Comparison of ENCODE assay signal across 8 mouse cellular contexts in the genomic region with DNA sequence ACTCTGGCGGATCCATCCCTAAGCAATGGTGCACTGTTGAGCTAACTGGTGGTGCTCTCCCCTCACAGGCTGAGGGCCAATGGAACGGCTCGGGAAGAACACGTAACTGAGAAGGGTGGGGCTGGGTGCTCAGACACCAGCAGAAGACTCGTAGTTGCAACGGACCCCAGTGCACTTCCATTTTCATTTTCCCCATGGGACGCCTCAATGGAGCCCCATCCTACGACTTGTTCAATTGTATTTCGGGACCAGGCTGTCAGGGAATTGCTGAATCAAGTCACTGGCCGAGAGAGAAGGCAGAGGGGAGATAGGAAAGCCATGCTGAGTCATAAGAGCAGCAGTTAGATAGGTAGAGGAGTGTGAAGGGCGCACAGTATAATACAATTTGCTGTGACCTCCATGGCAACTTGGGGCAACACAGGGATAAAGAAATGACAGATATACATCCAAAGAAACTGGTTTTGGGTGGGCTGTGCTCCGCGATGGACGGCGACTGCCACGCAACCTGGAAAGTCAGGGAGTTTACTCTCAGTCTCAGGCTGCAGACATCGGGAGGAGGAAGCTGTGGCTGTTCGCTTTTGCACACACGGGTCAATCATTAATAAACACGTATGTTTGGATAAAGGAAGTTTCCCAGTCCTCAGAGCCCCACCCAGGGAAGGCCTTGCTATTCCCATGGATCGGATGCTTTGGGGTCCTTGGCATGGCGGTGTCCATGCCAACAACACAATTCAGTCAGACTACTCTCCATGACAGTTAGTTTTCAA.
DNase-seq lines count a peak whose midpoint lies in the region; ATAC-seq and TF ChIP-seq lines count a peak whose summit lies in the region.
"Had no signal": no experiment of that assay in that cellular context is flagged by ENCODE, and none has a peak within 500 bp of the region (broad histone marks: within the 10 kb centered on the region; RNA-seq: fewer than 3 reads in every experiment).

No protein-coding gene starts in this region.

- no peaks in the 10 kb centered on the region for H3K36me3 ChIP-seq in midbrain, embryonic 12.5 days
- H3K36me3 ChIP-seq in midbrain, embryonic 13.5 days: no peaks in the 10 kb centered on the region
- H3K36me3 ChIP-seq in heart, embryonic 15.5 days: no peaks in the 10 kb centered on the region
- H3K36me3 ChIP-seq: midbrain, embryonic 10.5 days had no signal

- H3K27ac ChIP-seq in midbrain, embryonic 12.5 days (replicated peaks): no peak overlapping the region
- no peak overlapping the region for H3K27ac ChIP-seq in midbrain, embryonic 13.5 days
- H3K27ac ChIP-seq in heart, embryonic 15.5 days: no peak overlapping the region
- H3K27ac ChIP-seq: midbrain, embryonic 10.5 days had no signal

- no peak overlapping the region for H3K4me3 ChIP-seq in midbrain, embryonic 12.5 days
- H3K4me3 ChIP-seq in midbrain, embryonic 13.5 days (replicated peaks): no peak overlapping the region
- peak overlapping the region; percentile 26 for H3K4me3 ChIP-seq in heart, embryonic 15.5 days
- peak overlapping the region; percentile 44 for H3K4me3 ChIP-seq in lung, adult 2 months (replicated peaks; ENCODE audit: extremely low read depth, low read depth, low read length)
- H3K4me3 ChIP-seq: midbrain, embryonic 10.5 days had no signal

- TF ChIP-seq CTCF in lung, adult 2 months (IDR thresholded peaks at IDR 0.05; ENCODE audit: insufficient read depth, low read length): no peak

- 0 out of 2 replicates have a peak overlapping the region, but pooled peaks have one; percentile 1 for H3K4me2 ChIP-seq in midbrain, embryonic 12.5 days (replicated peaks)
- no peak overlapping the region for H3K4me2 ChIP-seq in midbrain, embryonic 13.5 days (replicated peaks)
- peak overlapping the region; percentile 24 for H3K4me2 ChIP-seq in heart, embryonic 15.5 days

- peaks cover 7% of the 10 kb centered on the region; the same call in 1 of the 2 replicates for H3K27me3 ChIP-seq in midbrain, embryonic 12.5 days
- H3K27me3 ChIP-seq in midbrain, embryonic 13.5 days: 0 out of 2 replicates have a peak, but pooled peaks cover 7% of the 10 kb centered on the region
- H3K27me3 ChIP-seq in heart, embryonic 15.5 days: no peaks in the 10 kb centered on the region

- H3K9ac ChIP-seq in midbrain, embryonic 12.5 days (replicated peaks): no peak overlapping the region
- H3K9ac ChIP-seq in midbrain, embryonic 13.5 days (replicated peaks): no peak overlapping the region
- H3K9ac ChIP-seq in heart, embryonic 15.5 days: no peak overlapping the region

- WGBS in midbrain, embryonic 12.5 days: 84% methylated on average over 22 of the region's 22 CpGs
- WGBS in midbrain, embryonic 13.5 days: 87% methylated on average over 22 of the region's 22 CpGs
- WGBS in heart, embryonic 15.5 days: 72% methylated on average over 22 of the region's 22 CpGs
- 61% methylated on average over 22 of the region's 22 CpGs for WGBS in lung, adult 2 months

- no peak for ATAC-seq in midbrain, embryonic 12.5 days (ENCODE audit: low FRiP score, low read depth)
- ATAC-seq in midbrain, embryonic 13.5 days: no peak
- peak; percentile 45; the same call in 1 of the 2 replicates for ATAC-seq in heart, embryonic 15.5 days (replicated peaks; ENCODE audit: insufficient number of reproducible peaks, insufficient read depth, low FRiP score, low read depth)

- DNase-seq in lung, adult 2 months: no peak
- peak; percentile 54 for DNase-seq in thymus, postnatal 14 days
- no peak for DNase-seq in right cerebral cortex, postnatal 25 days
- no peak for DNase-seq in frontal cortex, adult 2 months (ENCODE audit: extremely low spot score in 1 of 2, low spot score in 1 of 2)

- peaks cover 5% of the 10 kb centered on the region for H3K4me1 ChIP-seq in midbrain, embryonic 12.5 days
- H3K4me1 ChIP-seq in midbrain, embryonic 13.5 days (replicated peaks): peaks cover 5% of the 10 kb centered on the region
- peaks cover 5% of the 10 kb centered on the region for H3K4me1 ChIP-seq in heart, embryonic 15.5 days (replicated peaks)
- H3K4me1 ChIP-seq in lung, adult 2 months (ENCODE audit: control insufficient read depth, insufficient read depth, low read length): peaks cover 3% of the 10 kb centered on the region; the same call in 1 of the 2 replicates

- TF ChIP-seq POLR2A in lung, adult 2 months (IDR thresholded peaks at IDR 0.05; ENCODE audit: borderline replicate concordance, extremely low read depth, low read depth, low read length): no peak

- no peaks in the 10 kb centered on the region for H3K9me3 ChIP-seq in midbrain, embryonic 12.5 days
- H3K9me3 ChIP-seq in midbrain, embryonic 13.5 days: no peaks in the 10 kb centered on the region
- H3K9me3 ChIP-seq in heart, embryonic 15.5 days (replicated peaks): no peaks in the 10 kb centered on the region
- H3K9me3 ChIP-seq: midbrain, embryonic 10.5 days had no signal

Comparison
In these comparisons a context has a peak if more than half of its experiments do, and no peak if none do; other contexts are left out.
1. H3K4me3 ChIP-seq: peak in heart, embryonic 15.5 days (single experiment) and lung, adult 2 months (single experiment); none in midbrain, embryonic 12.5 days (single experiment) and midbrain, embryonic 13.5 days (single experiment).